Mouse (Mus musculus) forebrain, embryonic 11.5 days (tissue): Measurements from ENCODE around the gene Gpt2. TPM values are rescaled to one million over a fixed set of nuclear protein-coding genes. Genes with fewer than 3 reads are reported as not detected.

ENCODE experiments used
- ATAC-seq: fragments of 200-750 bp; cut with Nextera tagmentation; replicated peaks from 2 replicates; pipeline ENCODE4 v1.8.0; 2017; ENCODE audit warnings: moderate TSS enrichment; ENCODE audit not compliant: low FRiP score
- DNase-seq: peaks from one replicate; pipeline ENCODE4 v3.0.0-alpha.2; 2017; ENCODE audit warnings: low spot score
- H3K27ac ChIP-seq: fragments of 300-500 bp; sonication (generic); 2 replicates; pipeline ENCODE4 v1.5.1; 2014; ENCODE audit warnings: low read depth, low read length
- H3K27me3 ChIP-seq: fragments of 300-500 bp; sonication (generic); 2 replicates; pipeline ENCODE4 v1.6.1; 2014; ENCODE audit warnings: mild to moderate bottlenecking, low read length, mixed read lengths; ENCODE audit not compliant: control insufficient read depth, insufficient read depth
- H3K36me3 ChIP-seq: fragments of 300-500 bp; sonication (generic); 2 replicates; pipeline ENCODE4 v1.6.1; 2014; ENCODE audit warnings: mild to moderate bottlenecking, low read length, moderate library complexity, mixed read lengths; ENCODE audit not compliant: control insufficient read depth, insufficient read depth
- H3K4me1 ChIP-seq: fragments of 300-500 bp; sonication (generic); replicated peaks from 2 replicates; pipeline ENCODE4 v1.6.1; 2014; ENCODE audit warnings: low read length, mixed read lengths; ENCODE audit not compliant: control insufficient read depth, insufficient read depth
- H3K4me2 ChIP-seq: fragments of 300-500 bp; sonication (generic); 2 replicates; pipeline ENCODE4 v1.6.1; 2014; ENCODE audit warnings: low read depth, mild to moderate bottlenecking, low read length, moderate library complexity, mixed read lengths; ENCODE audit not compliant: severe bottlenecking
- H3K4me3 ChIP-seq: fragments of 300-500 bp; sonication (generic); 2 replicates; pipeline ENCODE4 v1.5.1; 2014; ENCODE audit warnings: low read depth, low read length
- H3K9ac ChIP-seq: fragments of 300-500 bp; sonication (generic); 2 replicates; pipeline ENCODE4 v1.6.1; 2014; ENCODE audit warnings: low read length
- H3K9me3 ChIP-seq: fragments of 300-500 bp; sonication (generic); 2 replicates; pipeline ENCODE4 v1.6.1; 2016; ENCODE audit warnings: low read length, mixed read lengths; ENCODE audit not compliant: control insufficient read depth
- WGBS: fragments of 180-500 bp; shearing (Covaris S2); extraction: QIAGEN DNeasy Blood & Tissue Kit; methylation state at CpG from one replicate; pipeline ENCODE4 v1.1.7; 2014; 5-methylcytosine and 5-hydroxymethylcytosine counted together
- polyA plus RNA-seq: library from polyadenylated mRNA; unstranded; fragments of >200 nt; fragmentation: Nextera tagmentation; extraction: Ambion mirVana; gene quantifications from 2 replicates; pipeline ENCODE4 v1.2.1, GENCODE M21; 2014

The Gpt2 gene
- polyA plus RNA-seq, 1 experiment from 2014 or later: 38.6 TPM

GRCm38 (mm10) chr8:85504704-85505103 is 12.3 kb downstream of the Gpt2 start:
- Histone ChIP-seq H3K9me3 (no peaks in the 10 kb centered on the region), H3K36me3 (no peaks in the 10 kb centered on the region), H3K27ac (no peak overlapping the region), H3K4me1 (no peaks in the 10 kb centered on the region), H3K27me3 (no peaks in the 10 kb centered on the region), H3K9ac (no peak overlapping the region), H3K4me3 (no peak overlapping the region), H3K4me2 (no peak overlapping the region)
- no peak for DNase-seq
- no peak for ATAC-seq
- 89% methylated on average over 6 of the region's 6 CpGs for WGBS

DNA sequence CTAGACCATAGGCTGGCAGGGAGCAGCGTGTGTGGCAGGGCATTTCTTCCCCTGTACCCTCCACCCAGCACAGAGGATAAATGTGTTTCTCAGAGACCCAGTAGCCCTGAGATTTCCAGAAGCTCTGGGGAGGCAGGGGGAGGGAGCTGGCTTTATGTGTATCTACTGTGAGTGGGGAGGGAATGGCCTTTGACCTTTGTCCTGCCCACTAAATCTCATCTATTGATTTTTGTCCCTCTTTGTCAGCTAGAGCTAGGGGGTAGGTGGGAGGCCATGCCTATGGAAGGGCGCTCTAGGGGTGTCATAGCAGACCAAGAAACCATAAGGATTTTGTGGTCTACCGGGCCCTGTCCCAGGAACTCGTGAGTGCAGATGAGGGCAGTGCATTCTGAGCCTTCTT is 14.2 kb downstream of the Gpt2 start:
- no peaks in the 10 kb centered on the region for H3K9me3 ChIP-seq
- H3K27me3 ChIP-seq: no peaks in the 10 kb centered on the region
- no peak overlapping the region for H3K9ac ChIP-seq
- peaks cover 3% of the 10 kb centered on the region; the same call in 1 of the 2 replicates for H3K36me3 ChIP-seq
- WGBS: 81% methylated on average over 4 of the region's 4 CpGs
- H3K27ac ChIP-seq: no peak overlapping the region
- H3K4me2 ChIP-seq: no peak overlapping the region
- no peaks in the 10 kb centered on the region for H3K4me1 ChIP-seq
- DNase-seq (no peak), ATAC-seq (no peak)
- H3K4me3 ChIP-seq: no peak overlapping the region

DNA sequence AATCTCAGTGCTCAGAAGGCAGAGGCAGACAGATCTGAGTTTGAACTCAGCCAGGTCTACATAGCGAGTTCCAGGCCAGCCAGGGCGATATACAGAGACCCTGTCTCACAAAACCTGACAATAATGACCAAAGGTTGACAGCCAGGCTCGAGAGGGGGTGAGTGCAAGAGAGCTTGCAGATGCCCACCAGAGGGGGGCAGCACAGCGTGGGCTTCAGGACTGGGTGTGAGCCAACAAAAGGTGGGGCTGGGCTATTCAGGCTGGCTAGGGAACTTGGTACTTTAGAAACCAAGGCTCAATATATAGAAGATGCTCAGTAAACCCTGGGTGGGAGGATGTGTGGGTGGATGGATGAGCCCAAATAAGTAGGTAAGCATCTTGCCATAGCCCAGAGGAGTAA is 16.3 kb downstream of the Gpt2 start:
- peaks cover 3% of the 10 kb centered on the region; the same call in 1 of the 2 replicates for H3K36me3 ChIP-seq
- H3K4me2 ChIP-seq: no peak overlapping the region
- no peaks in the 10 kb centered on the region for H3K27me3 ChIP-seq
- no peak overlapping the region for H3K4me3 ChIP-seq
- WGBS: 77% methylated on average over 4 of the region's 4 CpGs
- no peak for ATAC-seq
- H3K9ac ChIP-seq: no peak overlapping the region
- H3K9me3 ChIP-seq: no peaks in the 10 kb centered on the region
- no peak for DNase-seq
- H3K4me1 ChIP-seq: no peaks in the 10 kb centered on the region
- no peak overlapping the region for H3K27ac ChIP-seq

GRCm38 (mm10) chr8:85512234-85512633 is 19.9 kb downstream of the Gpt2 start:
- 92% methylated on average over 8 of the region's 8 CpGs for WGBS
- no peak overlapping the region for H3K27ac ChIP-seq
- H3K4me2 ChIP-seq: no peak overlapping the region
- no peak overlapping the region for H3K9ac ChIP-seq
- DNase-seq: no peak
- H3K9me3 ChIP-seq: no peaks in the 10 kb centered on the region
- H3K4me1 ChIP-seq: no peaks in the 10 kb centered on the region
- ATAC-seq: no peak
- no peaks in the 10 kb centered on the region for H3K27me3 ChIP-seq
- peaks cover 3% of the 10 kb centered on the region; the same call in 1 of the 2 replicates for H3K36me3 ChIP-seq
- no peak overlapping the region for H3K4me3 ChIP-seq

- H3K27ac ChIP-seq: no peak overlapping the region
- 91% methylated on average over 4 of the region's 4 CpGs for WGBS
Observed at GRCm38 (mm10) chr8:85513283-85513682, 20.9 kb downstream of the Gpt2 start.

GRCm38 (mm10) chr8:85515391-85515790 is 23.0 kb downstream of the Gpt2 start:
- Histone ChIP-seq H3K9me3 (no peaks in the 10 kb centered on the region), H3K36me3 (no peaks in the 10 kb centered on the region; the same call in 1 of the 2 replicates), H3K9ac (no peak overlapping the region), H3K4me2 (no peak overlapping the region), H3K27me3 (no peaks in the 10 kb centered on the region), H3K27ac (no peak overlapping the region), H3K4me1 (no peaks in the 10 kb centered on the region), H3K4me3 (no peak overlapping the region)
- DNase-seq: no peak
- no peak for ATAC-seq
- 79% methylated on average over 7 of the region's 7 CpGs for WGBS

More at GRCm38 (mm10) chr8:85513283-85513682, 20.9 kb downstream of the Gpt2 start:
- ATAC-seq (no peak), DNase-seq (no peak)
- Histone ChIP-seq H3K27me3 (no peaks in the 10 kb centered on the region), H3K36me3 (peaks cover 3% of the 10 kb centered on the region; the same call in 1 of the 2 replicates), H3K9ac (no peak overlapping the region), H3K4me1 (no peaks in the 10 kb centered on the region), H3K4me2 (no peak overlapping the region), H3K4me3 (no peak overlapping the region), H3K9me3 (no peaks in the 10 kb centered on the region)

DNA sequence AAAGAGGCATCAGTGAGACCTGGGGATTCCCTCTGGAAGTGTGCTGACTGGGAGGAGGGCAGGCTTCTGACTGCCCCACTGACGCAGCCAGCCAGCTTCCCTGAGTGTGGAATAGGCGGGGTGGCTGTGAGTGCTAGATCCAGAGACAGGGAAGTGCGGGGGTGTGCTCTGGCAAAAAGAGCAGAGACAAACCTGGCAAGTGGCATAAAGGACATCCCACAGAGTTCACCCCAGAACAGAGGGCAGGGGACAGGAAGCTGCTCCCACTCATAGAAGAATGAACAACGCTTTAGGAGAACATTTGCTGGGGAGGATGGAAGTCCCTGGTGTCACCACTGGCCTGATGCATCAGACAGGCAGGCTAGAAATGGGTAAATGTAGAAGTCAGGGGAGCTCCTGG is 25.0 kb downstream of the Gpt2 start:
- DNase-seq: no peak
- Histone ChIP-seq H3K9ac (no peak overlapping the region), H3K4me3 (no peak overlapping the region), H3K36me3 (no peaks in the 10 kb centered on the region; the same call in 1 of the 2 replicates), H3K27ac (no peak overlapping the region), H3K9me3 (no peaks in the 10 kb centered on the region), H3K4me2 (no peak overlapping the region), H3K4me1 (no peaks in the 10 kb centered on the region), H3K27me3 (no peaks in the 10 kb centered on the region)
- no peak for ATAC-seq
- WGBS: 87% methylated on average over 4 of the region's 4 CpGs

DNA sequence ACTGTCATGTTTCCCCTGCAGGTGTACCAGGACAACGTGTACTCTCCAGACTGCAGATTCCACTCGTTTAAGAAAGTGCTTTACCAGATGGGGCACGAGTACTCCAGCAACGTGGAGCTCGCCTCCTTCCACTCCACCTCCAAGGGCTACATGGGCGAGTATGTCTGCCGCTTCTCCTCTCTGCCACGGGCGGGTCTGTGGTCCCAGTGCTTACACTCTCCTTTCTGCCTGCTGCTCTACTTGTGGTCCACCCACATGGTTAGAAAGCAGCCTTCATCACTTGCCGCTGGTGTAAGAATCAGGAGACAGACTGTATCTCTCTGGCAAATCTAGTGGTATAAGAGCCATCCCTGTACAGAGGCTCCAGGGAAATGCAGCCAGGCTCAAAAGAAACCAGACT is 25.6 kb downstream of the Gpt2 start:
- no peak overlapping the region for H3K4me2 ChIP-seq
- no peaks in the 10 kb centered on the region for H3K27me3 ChIP-seq
- 95% methylated on average over 10 of the region's 10 CpGs for WGBS
- ATAC-seq (no peak), DNase-seq (no peak)
- H3K4me1 ChIP-seq: no peaks in the 10 kb centered on the region
- H3K9ac ChIP-seq: no peak overlapping the region
- no peaks in the 10 kb centered on the region; the same call in 1 of the 2 replicates for H3K36me3 ChIP-seq
- no peak overlapping the region for H3K27ac ChIP-seq
- no peak overlapping the region for H3K4me3 ChIP-seq
- H3K9me3 ChIP-seq: no peaks in the 10 kb centered on the region

DNA sequence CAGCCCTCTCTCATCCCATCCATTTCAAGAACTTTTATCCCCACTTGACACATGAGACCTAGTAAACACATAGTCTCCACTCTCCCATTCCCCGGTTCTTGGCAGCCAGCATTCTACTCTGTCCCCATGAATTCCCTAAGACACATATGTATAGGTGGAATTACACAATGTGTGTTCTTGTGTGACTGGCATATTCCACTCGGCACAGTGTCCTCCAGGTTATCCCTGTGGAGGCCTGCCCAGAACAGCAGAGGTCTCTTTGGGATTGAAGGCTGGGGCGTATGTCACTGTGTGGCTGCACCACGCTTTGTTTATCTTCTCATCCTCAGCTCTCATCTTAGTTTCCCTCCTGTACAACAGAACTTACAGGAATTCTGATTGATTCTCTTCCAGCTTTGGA is 28.2 kb downstream of the Gpt2 start:
- Histone ChIP-seq H3K4me2 (no peak overlapping the region), H3K9ac (no peak overlapping the region), H3K27ac (no peak overlapping the region), H3K9me3 (no peaks in the 10 kb centered on the region), H3K27me3 (no peaks in the 10 kb centered on the region), H3K4me3 (no peak overlapping the region), H3K4me1 (no peaks in the 10 kb centered on the region), H3K36me3 (no peaks in the 10 kb centered on the region)
- no peak for ATAC-seq
- WGBS: 95% methylated on average over 4 of the region's 4 CpGs
- no peak for DNase-seq
